Mouse (Mus musculus): ENCODE results near the gene Ube2n. TPM values are rescaled to one million over a fixed set of nuclear protein-coding genes. Genes with fewer than 3 reads are reported as not detected.

Ube2n gene
- polyA plus RNA-seq, 1 experiment from 2014 or later: 277 TPM

GRCm38 (mm10) chr10:95574994-95575393 lies 60.0 kb downstream of the Ube2n start:
- Histone ChIP-seq H3K4me2 (ENCODE audit: low read length) (no peak overlapping the region), H3K36me3 (ENCODE audit: insufficient read depth, low read length) (no peaks in the 10 kb centered on the region), H3K4me1 (replicated peaks; ENCODE audit: insufficient read depth, low read length) (no peaks in the 10 kb centered on the region), H3K9me3 (replicated peaks; ENCODE audit: low read length) (no peaks in the 10 kb centered on the region), H3K9ac (ENCODE audit: low read depth, low read length) (no peak overlapping the region), H3K27me3 (ENCODE audit: insufficient read depth, low read length) (no peaks in the 10 kb centered on the region), H3K27ac (no peak overlapping the region), H3K4me3 (replicated peaks; ENCODE audit: low read depth, low read length) (no peak overlapping the region)
- WGBS: 57% methylated on average over 4 of the region's 4 CpGs
- ATAC-seq (replicated peaks; ENCODE audit: low FRiP score, low read depth) (no peak), DNase-seq (ENCODE audit: low spot score) (no peak)
- TF ChIP-seq CTCF (IDR thresholded peaks at IDR 0.05; ENCODE audit: low read depth): no peak

DNA sequence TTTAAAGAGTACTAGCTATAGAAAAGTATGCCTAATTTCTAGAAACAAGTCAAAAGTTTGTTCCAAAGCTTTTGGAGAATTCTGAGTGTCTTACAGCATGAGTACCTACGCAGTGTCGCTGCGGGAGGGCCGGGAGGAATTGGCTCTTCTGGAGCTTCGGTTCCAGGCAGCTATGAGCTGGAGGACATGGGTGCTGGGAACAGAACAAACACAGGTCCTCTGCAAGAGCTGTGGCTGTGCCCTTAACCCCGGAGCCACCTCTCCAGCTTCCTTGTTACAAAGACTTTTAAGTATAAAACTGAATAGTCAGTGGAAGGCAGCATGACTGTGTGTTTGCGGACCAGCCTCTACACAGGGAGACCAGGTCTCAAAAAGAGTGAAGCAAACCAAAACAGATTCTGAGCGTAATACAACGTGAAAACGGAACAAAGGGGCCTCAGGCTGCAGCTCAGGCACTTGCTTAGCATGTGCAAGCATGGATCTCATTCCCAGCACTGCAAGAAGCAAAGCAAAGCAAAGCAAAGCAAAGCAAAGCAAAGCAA lies 61.0 kb downstream of the Ube2n start:
- DNase-seq (ENCODE audit: low spot score) (no peak), ATAC-seq (replicated peaks; ENCODE audit: low FRiP score, low read depth) (no peak)
- Histone ChIP-seq H3K27me3 (ENCODE audit: insufficient read depth, low read length) (no peaks in the 10 kb centered on the region), H3K9ac (ENCODE audit: low read depth, low read length) (no peak overlapping the region), H3K36me3 (ENCODE audit: insufficient read depth, low read length) (no peaks in the 10 kb centered on the region), H3K9me3 (replicated peaks; ENCODE audit: low read length) (no peaks in the 10 kb centered on the region), H3K27ac (no peak overlapping the region), H3K4me2 (ENCODE audit: low read length) (no peak overlapping the region), H3K4me1 (replicated peaks; ENCODE audit: insufficient read depth, low read length) (no peaks in the 10 kb centered on the region), H3K4me3 (replicated peaks; ENCODE audit: low read depth, low read length) (no peak overlapping the region)
- no peak for TF ChIP-seq CTCF (IDR thresholded peaks at IDR 0.05; ENCODE audit: low read depth)
- WGBS: 81% methylated on average over 10 of the region's 10 CpGs

DNA sequence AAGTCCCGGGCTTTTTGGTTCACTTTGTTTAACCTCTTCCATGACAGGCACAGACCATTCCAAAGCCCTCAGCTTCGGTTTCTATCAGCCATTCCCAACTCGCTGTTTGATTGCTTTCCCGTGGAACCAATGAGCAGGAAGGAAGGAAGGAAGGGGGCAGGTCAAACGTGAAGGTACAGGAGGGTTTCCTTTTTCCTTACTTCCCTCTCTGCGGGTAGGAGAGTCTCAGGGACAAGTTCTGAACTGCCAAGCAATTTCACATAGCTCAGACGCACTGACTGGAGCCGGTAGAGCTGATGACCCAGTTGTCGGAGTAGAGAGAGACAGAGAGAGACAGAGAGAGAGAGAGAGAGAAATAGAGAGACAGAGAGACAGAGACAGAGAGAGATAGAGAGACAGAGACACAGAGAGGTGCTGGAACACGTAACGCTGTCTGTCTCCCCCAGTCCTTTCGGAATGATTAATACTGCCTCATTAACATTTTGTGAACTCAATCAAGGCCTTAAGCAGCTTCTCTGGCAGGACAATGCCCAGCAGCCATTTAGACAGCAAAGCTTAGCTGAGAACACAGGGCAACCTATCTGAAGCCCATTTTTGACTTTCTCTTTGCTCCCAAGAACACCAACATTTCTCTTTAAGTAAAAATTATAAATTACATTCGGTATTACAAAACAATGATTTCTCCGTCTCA lies 62.1 kb downstream of the Ube2n start:
- no peak overlapping the region for H3K9ac ChIP-seq (ENCODE audit: low read depth, low read length)
- no peaks in the 10 kb centered on the region for H3K36me3 ChIP-seq (ENCODE audit: insufficient read depth, low read length)
- DNase-seq (ENCODE audit: low spot score) (peak; percentile 37), ATAC-seq (replicated peaks; ENCODE audit: low FRiP score, low read depth) (no peak; the same call in 1 of the 2 replicates)
- TF ChIP-seq CTCF (IDR thresholded peaks at IDR 0.05; ENCODE audit: low read depth): no peak
- WGBS: 49% methylated on average over 14 of the region's 14 CpGs
- no peaks in the 10 kb centered on the region for H3K4me1 ChIP-seq (replicated peaks; ENCODE audit: insufficient read depth, low read length)
- H3K4me3 ChIP-seq (replicated peaks; ENCODE audit: low read depth, low read length): no peak overlapping the region
- H3K27ac ChIP-seq: peak overlapping the region; percentile 2; the same call in 1 of the 2 replicates
- H3K4me2 ChIP-seq (ENCODE audit: low read length): peak overlapping the region; percentile 10; the same call in 1 of the 2 replicates
- H3K9me3 ChIP-seq (replicated peaks; ENCODE audit: low read length): no peaks in the 10 kb centered on the region
- H3K27me3 ChIP-seq (ENCODE audit: insufficient read depth, low read length): no peaks in the 10 kb centered on the region

- H3K9ac ChIP-seq (ENCODE audit: low read depth, low read length): no peak overlapping the region
- H3K4me3 ChIP-seq (replicated peaks; ENCODE audit: low read depth, low read length): no peak overlapping the region
- no peaks in the 10 kb centered on the region for H3K9me3 ChIP-seq (replicated peaks; ENCODE audit: low read length)
- 27% methylated on average over 4 of the region's 4 CpGs for WGBS
- H3K27me3 ChIP-seq (ENCODE audit: insufficient read depth, low read length): no peaks in the 10 kb centered on the region
- ATAC-seq (replicated peaks; ENCODE audit: low FRiP score, low read depth) (no peak), DNase-seq (ENCODE audit: low spot score) (no peak)
- TF ChIP-seq CTCF (IDR thresholded peaks at IDR 0.05; ENCODE audit: low read depth): no peak
- no peaks in the 10 kb centered on the region for H3K36me3 ChIP-seq (ENCODE audit: insufficient read depth, low read length)
- H3K4me2 ChIP-seq (ENCODE audit: low read length): no peak overlapping the region
- peak overlapping the region; percentile 2; the same call in 1 of the 2 replicates for H3K27ac ChIP-seq
- H3K4me1 ChIP-seq (replicated peaks; ENCODE audit: insufficient read depth, low read length): no peaks in the 10 kb centered on the region
Measured at GRCm38 (mm10) chr10:95577567-95577950, 62.6 kb downstream of the Ube2n start.

GRCm38 (mm10) chr10:95585554-95585953 lies 70.6 kb downstream of the Ube2n start:
- no peak overlapping the region for H3K27ac ChIP-seq
- H3K36me3 ChIP-seq (ENCODE audit: insufficient read depth, low read length): no peaks in the 10 kb centered on the region
- ATAC-seq (replicated peaks; ENCODE audit: low FRiP score, low read depth) (no peak), DNase-seq (ENCODE audit: low spot score) (no peak)
- TF ChIP-seq CTCF (IDR thresholded peaks at IDR 0.05; ENCODE audit: low read depth): no peak
- H3K9ac ChIP-seq (ENCODE audit: low read depth, low read length): no peak overlapping the region
- no peaks in the 10 kb centered on the region for H3K9me3 ChIP-seq (replicated peaks; ENCODE audit: low read length)
- WGBS: 68% methylated on average over 6 of the region's 6 CpGs
- no peak overlapping the region for H3K4me3 ChIP-seq (replicated peaks; ENCODE audit: low read depth, low read length)
- no peaks in the 10 kb centered on the region for H3K27me3 ChIP-seq (ENCODE audit: insufficient read depth, low read length)
- no peaks in the 10 kb centered on the region for H3K4me1 ChIP-seq (replicated peaks; ENCODE audit: insufficient read depth, low read length)
- H3K4me2 ChIP-seq (ENCODE audit: low read length): no peak overlapping the region

- no peak overlapping the region for H3K27ac ChIP-seq
- H3K4me1 ChIP-seq (replicated peaks; ENCODE audit: insufficient read depth, low read length): no peaks in the 10 kb centered on the region
- no peaks in the 10 kb centered on the region for H3K36me3 ChIP-seq (ENCODE audit: insufficient read depth, low read length)
- no peaks in the 10 kb centered on the region for H3K9me3 ChIP-seq (replicated peaks; ENCODE audit: low read length)
- H3K4me2 ChIP-seq (ENCODE audit: low read length): no peak overlapping the region
- TF ChIP-seq CTCF (IDR thresholded peaks at IDR 0.05; ENCODE audit: low read depth): no peak
- ATAC-seq (replicated peaks; ENCODE audit: low FRiP score, low read depth) (no peak), DNase-seq (ENCODE audit: low spot score) (no peak)
- H3K4me3 ChIP-seq (replicated peaks; ENCODE audit: low read depth, low read length): no peak overlapping the region
- H3K27me3 ChIP-seq (ENCODE audit: insufficient read depth, low read length): no peaks in the 10 kb centered on the region
- no peak overlapping the region for H3K9ac ChIP-seq (ENCODE audit: low read depth, low read length)
- WGBS: 79% methylated on average over 8 of the region's 8 CpGs
Measured at GRCm38 (mm10) chr10:95587509-95588220, 72.7 kb downstream of the Ube2n start.
